Mouse (Mus musculus) layer of hippocampus, postnatal 36 days (tissue): ENCODE measurements at regions not wholly inside any gene's neighbourhood (a gene's known extent, or its start where the extent isn't known, plus 50 kb on each side); places are given as distances from the start of the nearest gene placed in this dataset.
A peak's percentile ranks its signal among the peaks of the same experiment; 100 is the strongest.

Source experiments
- DNase-seq, 2 experiments: peaks; one replicate each; pipeline ENCODE4 v3.0.0; 2022

DNA sequence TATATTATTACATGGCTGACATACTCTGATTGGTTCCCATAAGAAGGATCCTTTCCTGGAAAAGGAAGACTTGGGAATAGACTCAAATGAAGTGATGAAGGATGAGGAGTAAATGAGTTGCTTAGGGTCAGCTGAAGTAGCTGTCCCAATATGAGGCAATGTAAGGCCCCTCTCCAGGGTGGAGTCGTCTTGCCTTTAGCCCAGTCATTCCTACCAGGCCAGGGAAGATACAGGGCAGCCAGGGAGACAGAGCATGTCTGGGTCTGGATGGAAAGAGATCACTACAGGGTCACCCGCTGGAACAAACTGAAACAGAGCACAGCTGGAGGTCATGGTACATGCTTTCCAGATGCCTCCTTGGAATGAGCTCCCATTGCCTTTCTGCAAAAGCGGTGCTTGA, 364.2 kb downstream of the Osr1 start:
- DNase-seq = no peak

DNA sequence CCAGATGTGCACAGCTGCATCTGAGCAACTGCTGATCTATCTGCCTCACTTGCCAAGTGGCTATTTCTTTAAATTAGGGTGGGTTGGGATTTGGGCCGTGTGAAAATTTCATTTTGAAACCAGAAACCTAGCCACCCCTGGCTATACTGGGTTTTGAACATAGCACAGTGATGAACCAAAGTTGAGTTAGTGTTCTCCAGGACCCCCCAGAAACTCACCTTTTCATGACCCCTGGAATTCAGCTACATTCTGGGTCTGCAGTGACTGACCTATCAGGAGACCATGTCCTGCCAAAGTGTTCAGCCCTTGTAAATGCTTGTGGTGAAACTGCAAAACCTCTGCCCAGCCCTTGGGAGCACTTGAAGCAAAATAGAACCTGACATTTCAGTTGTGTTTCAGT, 371.4 kb downstream of the Osr1 start:
- no peak for DNase-seq

GRCm38 (mm10) chr12:9941823-9942222, 371.9 kb downstream of the Osr1 start:
- DNase-seq = no peak

DNA sequence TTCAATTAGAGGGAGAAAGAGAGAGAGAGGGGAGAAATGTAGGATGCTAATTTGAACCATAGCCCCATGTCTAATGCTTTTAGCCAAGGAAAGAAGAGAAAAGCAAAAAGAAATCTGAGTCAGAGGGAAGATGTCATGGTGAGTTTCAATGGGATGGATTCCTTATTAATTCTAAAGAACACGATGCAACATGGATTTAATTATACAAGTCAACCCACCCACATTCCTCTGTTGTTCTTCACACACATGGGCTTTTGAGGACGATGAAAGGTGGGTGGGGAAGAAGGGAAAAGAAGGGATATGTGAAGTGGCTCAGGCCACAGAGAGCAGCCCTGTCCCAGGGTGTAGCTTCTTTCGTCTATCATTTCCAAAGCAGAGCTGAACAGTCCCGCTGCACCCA, 378.9 kb downstream of the Osr1 start:
- DNase-seq = no peak

DNA sequence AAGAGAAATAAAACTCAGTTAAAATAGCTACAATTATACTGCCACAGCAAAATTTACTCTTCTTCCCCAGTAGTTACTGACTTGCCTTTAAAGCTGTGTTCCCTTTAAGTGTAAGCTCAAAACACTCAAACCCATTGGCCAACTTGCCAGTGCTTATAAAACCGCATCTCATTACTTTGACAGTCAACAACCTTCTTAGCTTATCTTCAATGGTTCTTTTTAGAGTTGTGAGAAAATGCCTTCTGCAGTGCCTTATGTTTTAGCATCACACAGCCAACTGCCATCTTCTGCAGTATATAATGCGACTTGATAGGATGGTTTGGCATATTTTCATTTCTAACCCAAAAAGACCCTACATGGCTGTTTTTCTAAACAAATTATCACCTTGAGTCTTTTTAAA, 382.5 kb downstream of the Osr1 start:
- no peak for DNase-seq

DNA sequence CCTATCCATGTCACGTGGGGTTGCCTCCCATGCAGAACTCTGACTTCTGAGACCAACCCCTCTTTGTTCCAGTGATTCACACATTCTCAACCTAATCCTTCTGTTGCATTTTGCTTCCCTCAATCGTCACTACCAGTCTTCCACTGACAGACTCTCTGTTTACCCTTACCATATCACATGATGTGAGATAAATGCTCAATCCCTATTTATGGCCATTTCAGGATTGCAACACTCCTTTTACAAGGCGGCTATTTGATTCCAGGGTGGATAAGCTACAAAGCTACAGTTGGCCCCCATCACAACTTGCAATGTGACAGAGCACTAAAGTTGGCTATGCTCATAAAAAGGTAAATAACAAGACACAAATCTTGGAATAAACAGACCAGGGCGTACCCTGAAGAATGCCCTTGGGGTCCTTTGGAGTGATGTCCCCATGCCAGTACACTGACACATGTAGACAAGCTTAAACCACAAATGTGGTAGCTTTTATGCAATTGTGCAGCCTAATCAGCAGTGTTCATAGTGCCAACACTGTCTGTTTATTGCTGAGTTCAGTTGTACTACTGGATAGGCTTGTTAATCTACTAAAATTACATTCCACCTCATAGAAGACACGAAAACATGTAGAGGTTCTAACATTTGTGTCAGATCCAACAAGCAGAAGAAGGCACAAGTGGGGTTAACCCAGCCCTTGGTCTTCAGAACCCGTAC, 384.4 kb downstream of the Osr1 start:
- no peak for DNase-seq

GRCm38 (mm10) chr12:9969390-9969789, 399.5 kb downstream of the Osr1 start:
- no peak for DNase-seq

GRCm38 (mm10) chr12:9970771-9971170, 399.0 kb upstream of the Nt5c1b start:
- DNase-seq = no peak

GRCm38 (mm10) chr12:9978494-9979112, 391.2 kb upstream of the Nt5c1b start:
- DNase-seq = peak; percentile 24 to 37

GRCm38 (mm10) chr12:9979113-9979507, 390.7 kb upstream of the Nt5c1b start:
- DNase-seq = no peak

GRCm38 (mm10) chr12:9991305-9991704, 378.5 kb upstream of the Nt5c1b start:
- DNase-seq = no peak

DNA sequence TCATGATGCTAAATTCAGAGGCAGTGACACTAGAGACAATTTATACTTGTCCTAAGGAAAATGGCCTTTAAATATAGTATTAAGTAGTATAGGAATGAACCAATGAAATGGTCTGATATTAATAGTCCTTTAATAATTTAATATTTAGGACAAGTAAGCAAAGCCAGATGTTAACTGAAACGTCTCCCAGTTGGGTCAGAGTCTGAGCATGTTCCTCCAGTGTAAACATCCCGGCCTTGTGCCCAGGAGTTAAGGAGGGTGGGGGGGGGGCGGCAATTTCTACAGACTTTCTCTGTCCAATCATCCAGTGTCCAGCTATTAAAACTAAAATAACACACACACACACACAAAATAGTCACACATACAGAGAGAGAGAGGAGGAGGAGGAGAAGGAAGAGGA, 374.1 kb upstream of the Nt5c1b start:
- no peak for DNase-seq

GRCm38 (mm10) chr12:9996455-9997189, 373.2 kb upstream of the Nt5c1b start:
- DNase-seq = no peak

DNA sequence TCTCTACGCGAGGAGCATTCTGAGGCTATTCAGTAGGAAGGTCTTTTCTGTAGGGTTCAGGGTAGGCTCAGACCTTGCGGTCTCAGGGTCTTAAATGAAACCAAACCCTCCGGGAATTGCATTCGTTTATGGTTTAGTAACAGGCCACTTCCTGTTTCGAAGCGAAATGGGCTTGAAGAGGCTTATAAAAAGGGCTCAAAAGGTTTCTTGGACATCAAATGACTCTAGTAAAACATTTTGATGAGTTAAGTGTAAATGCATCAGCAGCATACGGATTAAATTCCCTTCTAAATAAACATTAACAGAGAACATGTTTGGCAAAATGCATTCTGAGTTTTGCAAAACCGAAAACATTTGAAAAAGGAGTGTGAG, 372.6 kb upstream of the Nt5c1b start:
- no peak for DNase-seq

GRCm38 (mm10) chr12:9997571-9997970, 372.2 kb upstream of the Nt5c1b start:
- DNase-seq = no peak

- no peak for DNase-seq
Measured at GRCm38 (mm10) chr12:9999933-10000332, 369.8 kb upstream of the Nt5c1b start.

DNA sequence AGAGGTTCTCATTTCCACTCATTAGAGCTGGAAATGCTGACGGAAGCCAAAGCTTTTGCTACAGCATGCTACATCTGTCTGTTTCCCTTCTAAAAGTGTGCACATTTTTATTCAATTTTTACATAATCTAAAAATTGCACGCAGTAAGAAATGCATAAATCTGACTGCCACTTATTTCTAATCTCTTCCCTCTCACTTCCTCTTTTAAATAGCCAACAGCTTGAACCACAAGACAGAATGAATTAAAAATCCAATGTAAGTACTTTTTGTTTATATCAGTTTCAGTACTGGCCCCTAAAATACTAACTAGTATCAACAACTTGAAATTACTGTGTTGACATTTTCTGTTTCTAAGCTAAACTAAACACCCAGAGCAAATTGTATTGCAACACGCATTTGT, 361.3 kb upstream of the Nt5c1b start:
- DNase-seq = no peak

DNA sequence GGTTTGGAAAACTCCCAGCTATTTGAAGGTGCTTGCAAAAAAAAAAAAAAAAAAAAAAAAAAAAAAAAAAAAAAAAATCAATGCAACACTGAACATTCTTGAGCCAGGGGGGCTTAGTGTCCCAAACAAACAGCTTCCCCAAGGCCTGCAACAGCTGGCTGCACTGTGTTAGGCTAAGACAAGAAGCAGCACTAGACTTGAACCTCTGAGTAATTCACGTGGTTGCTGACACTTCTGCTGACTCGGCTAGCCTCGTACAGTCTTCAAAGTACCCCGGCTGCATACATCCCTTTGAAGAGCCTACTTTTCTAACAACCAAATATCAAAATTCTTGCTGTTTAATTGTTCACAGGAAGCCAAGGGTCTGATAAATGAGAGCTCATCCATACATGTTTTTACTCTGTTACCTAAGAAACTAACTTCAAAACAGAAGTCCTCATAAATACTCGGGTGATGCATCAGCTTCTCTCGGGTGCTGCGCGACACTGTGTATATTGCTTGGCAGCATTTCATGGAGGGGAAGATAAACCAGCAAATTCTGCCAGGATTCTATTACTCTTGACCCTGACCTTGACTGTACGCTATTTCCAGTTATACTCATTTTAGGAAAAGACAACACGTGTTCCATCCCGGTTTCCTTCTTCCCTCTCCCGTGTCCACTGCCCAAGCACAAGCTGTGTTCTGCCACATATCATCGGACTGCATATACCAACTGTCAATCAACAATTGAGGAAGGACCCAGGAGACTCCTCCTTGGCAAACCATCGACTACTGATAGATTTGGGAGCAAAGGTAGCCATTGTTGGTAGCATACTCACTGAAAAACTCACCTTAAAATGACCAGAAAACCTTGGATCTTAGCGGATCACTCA, 352.8 kb upstream of the Nt5c1b start:
- no peak for DNase-seq

- DNase-seq = no peak
Measured at GRCm38 (mm10) chr12:10035479-10035878, 334.3 kb upstream of the Nt5c1b start.

GRCm38 (mm10) chr12:10062006-10062514, 307.7 kb upstream of the Nt5c1b start:
- DNase-seq = no peak

GRCm38 (mm10) chr12:10078341-10078740, 291.4 kb upstream of the Nt5c1b start:
- DNase-seq = no peak

- peak in 1 of 2 experiments; percentile 0 for DNase-seq
Measured at GRCm38 (mm10) chr12:10079482-10079881, 290.3 kb upstream of the Nt5c1b start.
